Mouse (Mus musculus) embryonic fibroblast, embryonic 13.5 days (primary cell): ENCODE results near the gene Plcl2.

Experiments
- CTCF ChIP-seq: IDR thresholded peaks from 2 replicates; pipeline ENCODE4 v1.5.1; 2011; ENCODE audit warnings: mild to moderate bottlenecking, control low read depth, low read length, moderate library complexity, borderline replicate concordance; ENCODE audit not compliant: insufficient read depth
- POLR2A ChIP-seq: IDR thresholded peaks from 2 replicates; pipeline ENCODE4 v1.6.1; 2011; ENCODE audit warnings: low read depth, mild to moderate bottlenecking, control low read depth, low read length, moderate library complexity

- TF ChIP-seq CTCF (no peak), POLR2A (no peak)
Measured at GRCm38 (mm10) chr17:50512841-50513240, 3.6 kb downstream of the Plcl2 start.
